Mouse (Mus musculus) limb, embryonic 13.5 days (tissue): Measurements from ENCODE around the gene Pole2. TPM values are rescaled to one million over a fixed set of nuclear protein-coding genes. Genes with fewer than 3 reads are reported as not detected.

Experiments used
- ATAC-seq: fragments of 200-750 bp; cut with Nextera tagmentation; 2 replicates; pipeline ENCODE4 v1.8.0; 2017; ENCODE audit warnings: low read depth, moderate number of reproducible peaks, moderate TSS enrichment; ENCODE audit not compliant: low FRiP score
- H3K27ac ChIP-seq: fragments of 300-500 bp; sonication (generic); 2 replicates; pipeline ENCODE4 v1.5.1; 2015; ENCODE audit warnings: inconsistent platforms, mild to moderate bottlenecking, moderate library complexity
- H3K27me3 ChIP-seq: fragments of 300-500 bp; sonication (generic); 2 replicates; pipeline ENCODE4 v1.6.1; 2015; ENCODE audit warnings: mild to moderate bottlenecking, inconsistent platforms
- H3K36me3 ChIP-seq: fragments of 300-500 bp; sonication (generic); 2 replicates; pipeline ENCODE4 v1.6.1; 2015; ENCODE audit warnings: inconsistent platforms, mild to moderate bottlenecking, moderate library complexity
- H3K4me1 ChIP-seq: fragments of 300-500 bp; sonication (generic); 2 replicates; pipeline ENCODE4 v1.6.1; 2015; ENCODE audit warnings: inconsistent platforms
- H3K4me2 ChIP-seq: fragments of 300-500 bp; sonication (generic); replicated peaks from 2 replicates; pipeline ENCODE4 v1.6.1; 2015; ENCODE audit warnings: inconsistent platforms, mild to moderate bottlenecking, moderate library complexity
- H3K4me3 ChIP-seq: fragments of 300-500 bp; sonication (generic); 2 replicates; pipeline ENCODE4 v1.5.1; 2015; ENCODE audit warnings: moderate library complexity, mild to moderate bottlenecking, inconsistent platforms
- H3K9ac ChIP-seq: fragments of 300-500 bp; sonication (generic); 2 replicates; pipeline ENCODE4 v1.6.1; 2015; ENCODE audit warnings: mild to moderate bottlenecking, inconsistent platforms
- H3K9me3 ChIP-seq: fragments of 300-500 bp; sonication (generic); 2 replicates; pipeline ENCODE4 v1.6.1; 2016; ENCODE audit warnings: inconsistent platforms
- WGBS: fragments of 180-500 bp; shearing (Covaris S2); methylation state at CpG from one replicate; pipeline ENCODE4 v1.1.7; 2015; 5-methylcytosine and 5-hydroxymethylcytosine counted together
- polyA plus RNA-seq: library from polyadenylated mRNA; unstranded; fragments of >200 nt; fragmentation: Nextera tagmentation; extraction: Ambion mirVana; gene quantifications from 2 replicates; pipeline ENCODE4 v1.2.1, GENCODE M21; 2015

The Pole2 gene
- polyA plus RNA-seq, 1 experiment from 2014 or later = 29.8 TPM

GRCm38 (mm10) chr12:69207926-69208325 lies 20.1 kb downstream of the Pole2 start:
- H3K9ac ChIP-seq = no peak overlapping the region
- peaks cover 68% of the 10 kb centered on the region for H3K36me3 ChIP-seq
- no peak for ATAC-seq
- H3K27me3 ChIP-seq = no peaks in the 10 kb centered on the region
- no peaks in the 10 kb centered on the region for H3K9me3 ChIP-seq
- WGBS = 95% methylated on average over 7 of the region's 7 CpGs
- no peaks in the 10 kb centered on the region for H3K4me1 ChIP-seq
- H3K27ac ChIP-seq = no peak overlapping the region
- no peak overlapping the region for H3K4me2 ChIP-seq
- no peak overlapping the region for H3K4me3 ChIP-seq

GRCm38 (mm10) chr12:69207396-69207795 lies 20.6 kb downstream of the Pole2 start:
- no peak overlapping the region for H3K4me2 ChIP-seq
- no peak for ATAC-seq
- H3K4me3 ChIP-seq = no peak overlapping the region
- WGBS = 90% methylated on average over 8 of the region's 8 CpGs
- H3K9me3 ChIP-seq = no peaks in the 10 kb centered on the region
- H3K27me3 ChIP-seq = no peaks in the 10 kb centered on the region
- peaks cover 70% of the 10 kb centered on the region for H3K36me3 ChIP-seq
- no peak overlapping the region for H3K27ac ChIP-seq
- no peaks in the 10 kb centered on the region for H3K4me1 ChIP-seq
- H3K9ac ChIP-seq = no peak overlapping the region

GRCm38 (mm10) chr12:69204052-69204833 lies 23.8 kb downstream of the Pole2 start, which contains the start of gene Gm49384:
Gene Gm49384, minus strand, starts transcription at chr12:69204267.
- Histone ChIP-seq H3K27me3 (no peaks in the 10 kb centered on the region), H3K9ac (no peak within 1 kb of the TSS), H3K27ac (no peak within 1 kb of the TSS), H3K36me3 (peaks cover 69% of the 10 kb centered on the region), H3K4me3 (no peak within 1 kb of the TSS), H3K4me1 (peaks cover under 1% of the 10 kb centered on the region), H3K4me2 (no peak within 1 kb of the TSS), H3K9me3 (no peaks in the 10 kb centered on the region)
- WGBS = 86% methylated on average over 16 of the region's 16 CpGs
- no peak for ATAC-seq

- peaks cover 39% of the 10 kb centered on the region for H3K36me3 ChIP-seq
- H3K27me3 ChIP-seq = no peaks in the 10 kb centered on the region
- peaks cover 21% of the 10 kb centered on the region for H3K4me1 ChIP-seq
- H3K4me2 ChIP-seq = peak overlapping the region; percentile 95
- no peaks in the 10 kb centered on the region for H3K9me3 ChIP-seq
- H3K27ac ChIP-seq = no peak overlapping the region
- peak overlapping the region; percentile 96; the same call in 1 of the 2 replicates for H3K4me3 ChIP-seq
- H3K9ac ChIP-seq = no peak overlapping the region
- ATAC-seq = no peak
These were observed 29.0 kb downstream of the Pole2 start for GRCm38 (mm10) chr12:69198985-69199384.

- Histone ChIP-seq H3K4me3 (peak within 1 kb of the TSS; percentile 96), H3K4me2 (peak within 1 kb of the TSS; percentile 95), H3K27me3 (no peaks in the 10 kb centered on the region), H3K4me1 (peaks cover 21% of the 10 kb centered on the region), H3K9ac (peak within 1 kb of the TSS; percentile 90), H3K9me3 (no peaks in the 10 kb centered on the region), H3K27ac (peak within 1 kb of the TSS; percentile 88), H3K36me3 (peaks cover 34% of the 10 kb centered on the region)
- peak; percentile 38 for ATAC-seq
- under 1% methylated on average over 18 of the region's 18 CpGs for WGBS
These were observed 29.8 kb downstream of the Pole2 start, which contains the start of gene Dnaaf2 for GRCm38 (mm10) chr12:69198164-69198535. Gene Dnaaf2, minus strand, starts transcription at chr12:69198429.

- WGBS = under 1% methylated on average over 91 of the region's 94 CpGs
These were observed 30.4 kb downstream of the Pole2 start for GRCm38 (mm10) chr12:69197378-69198163.

GRCm38 (mm10) chr12:69196444-69197377 lies 31.3 kb downstream of the Pole2 start, which contains the start of gene Gm49383:
Gene Gm49383, minus strand, starts transcription at chr12:69197104.
- peak within 1 kb of the TSS; percentile 88 for H3K27ac ChIP-seq
- peak within 1 kb of the TSS; percentile 95 for H3K4me2 ChIP-seq
- peak within 1 kb of the TSS; percentile 90 for H3K9ac ChIP-seq
- peak; percentile 80 for ATAC-seq
- WGBS = under 1% methylated on average over 75 of the region's 75 CpGs
- H3K4me3 ChIP-seq = peak within 1 kb of the TSS; percentile 96
- no peaks in the 10 kb centered on the region for H3K9me3 ChIP-seq
- peaks cover 26% of the 10 kb centered on the region for H3K36me3 ChIP-seq
- no peaks in the 10 kb centered on the region for H3K27me3 ChIP-seq
- H3K4me1 ChIP-seq = peaks cover 21% of the 10 kb centered on the region

More at GRCm38 (mm10) chr12:69197378-69198163, 30.4 kb downstream of the Pole2 start:
- Histone ChIP-seq H3K4me1 (peaks cover 21% of the 10 kb centered on the region), H3K9me3 (no peaks in the 10 kb centered on the region), H3K27ac (peak overlapping the region; percentile 88), H3K4me3 (peak overlapping the region; percentile 96), H3K27me3 (no peaks in the 10 kb centered on the region), H3K4me2 (peak overlapping the region; percentile 95), H3K9ac (peak overlapping the region; percentile 90), H3K36me3 (peaks cover 28% of the 10 kb centered on the region)
- peak; percentile 74 for ATAC-seq

- Histone ChIP-seq H3K9me3 (no peaks in the 10 kb centered on the region), H3K4me3 (no peak overlapping the region)
These were observed 35.4 kb downstream of the Pole2 start for GRCm38 (mm10) chr12:69192637-69193036.

GRCm38 (mm10) chr12:69191396-69191795 lies 36.6 kb downstream of the Pole2 start:
- H3K4me2 ChIP-seq = no peak overlapping the region
- no peak overlapping the region for H3K27ac ChIP-seq
- H3K4me1 ChIP-seq = peaks cover 16% of the 10 kb centered on the region
- H3K4me3 ChIP-seq = no peak overlapping the region
- no peak overlapping the region for H3K9ac ChIP-seq
- H3K27me3 ChIP-seq = no peaks in the 10 kb centered on the region
- 91% methylated on average over 5 of the region's 5 CpGs for WGBS
- no peaks in the 10 kb centered on the region for H3K9me3 ChIP-seq
- no peak for ATAC-seq
- peaks cover 44% of the 10 kb centered on the region for H3K36me3 ChIP-seq

More at GRCm38 (mm10) chr12:69192637-69193036, 35.4 kb downstream of the Pole2 start:
- peaks cover 38% of the 10 kb centered on the region for H3K36me3 ChIP-seq
- H3K27me3 ChIP-seq = no peaks in the 10 kb centered on the region
- no peak overlapping the region for H3K27ac ChIP-seq
- no peak overlapping the region for H3K9ac ChIP-seq
- no peak for ATAC-seq
- H3K4me1 ChIP-seq = peaks cover 8% of the 10 kb centered on the region
- WGBS = 95% methylated on average over 2 of the region's 2 CpGs
- no peak overlapping the region for H3K4me2 ChIP-seq

GRCm38 (mm10) chr12:69190522-69190921 lies 37.5 kb downstream of the Pole2 start:
- no peak for ATAC-seq
- WGBS = 100% methylated on average over 1 of the region's 1 CpGs
- H3K36me3 ChIP-seq = peaks cover 46% of the 10 kb centered on the region
- H3K4me2 ChIP-seq = no peak overlapping the region
- H3K27ac ChIP-seq = no peak overlapping the region
- H3K9me3 ChIP-seq = no peaks in the 10 kb centered on the region
- H3K4me1 ChIP-seq = peaks cover 11% of the 10 kb centered on the region
- no peak overlapping the region for H3K4me3 ChIP-seq
- no peak overlapping the region for H3K9ac ChIP-seq
- no peaks in the 10 kb centered on the region for H3K27me3 ChIP-seq

- Histone ChIP-seq H3K9me3 (no peaks in the 10 kb centered on the region), H3K4me1 (peaks cover 16% of the 10 kb centered on the region), H3K27ac (no peak overlapping the region), H3K9ac (no peak overlapping the region), H3K4me2 (no peak overlapping the region), H3K4me3 (no peak overlapping the region), H3K36me3 (peaks cover 48% of the 10 kb centered on the region), H3K27me3 (no peaks in the 10 kb centered on the region)
- WGBS = 89% methylated on average over 9 of the region's 9 CpGs
- ATAC-seq = no peak
These were observed 37.9 kb downstream of the Pole2 start for GRCm38 (mm10) chr12:69190074-69190473.
